Mouse (Mus musculus) lung, postnatal 0 days (tissue): ENCODE measurements at regions not wholly inside any gene's neighbourhood (a gene's known extent, or its start where the extent isn't known, plus 50 kb on each side); places are given as distances from the start of the nearest gene placed in this dataset.

Experiments
- CTCF ChIP-seq: IDR thresholded peaks from 2 replicates; pipeline ENCODE4 v1.5.1; 2016; ENCODE audit warnings: antibody characterized with exemption, mild to moderate bottlenecking
- EP300 ChIP-seq: IDR thresholded peaks from 2 replicates; pipeline ENCODE4 v1.6.1; 2016; ENCODE audit warnings: antibody characterized with exemption, mild to moderate bottlenecking, control low read depth

DNA sequence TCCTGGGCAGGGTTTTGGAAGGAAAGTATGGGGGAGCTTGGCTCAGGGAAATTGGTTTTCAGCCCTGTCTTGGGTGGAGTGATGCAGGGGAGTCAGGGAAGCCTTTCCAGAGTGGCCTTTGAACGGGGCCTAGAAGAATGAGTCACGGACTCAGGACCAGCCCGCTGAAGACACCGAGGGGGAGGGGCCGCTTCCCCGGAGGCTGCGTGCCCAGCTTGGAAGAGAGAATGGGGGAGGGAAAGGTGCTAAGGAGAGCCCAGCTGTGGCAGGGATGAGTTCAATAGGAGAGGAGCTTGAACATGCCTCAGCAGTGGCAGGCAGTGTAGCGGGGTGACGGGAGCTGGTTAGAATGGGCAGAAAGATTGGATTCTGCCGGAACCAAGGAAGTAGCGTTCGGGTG, 337.8 kb downstream of the Zfp706 start:
- TF ChIP-seq EP300 (no peak), CTCF (no peak)
